25 mouse cellular contexts compared by ENCODE assay signal in genomic region chr4:139161076-139161475, GRCm38 (mm10).
"Had no signal": no experiment of that assay in that cellular context is flagged by ENCODE, and none has a peak within 500 bp of the region (broad histone marks: within the 10 kb centered on the region; RNA-seq: fewer than 3 reads in every experiment).

No protein-coding gene starts in this region.

- ATAC-seq: hindbrain, postnatal 0 days; intestine, embryonic 16.5 days had no signal

- H3K9me3 ChIP-seq: heart, embryonic 13.5 days; heart, embryonic 15.5 days; hindbrain, embryonic 13.5 days; hindbrain, embryonic 15.5 days; limb, embryonic 10.5 days; limb, embryonic 12.5 days; liver, embryonic 13.5 days had no signal

- H3K4me2 ChIP-seq: heart, embryonic 11.5 days; heart, embryonic 13.5 days; heart, embryonic 15.5 days; hindbrain, embryonic 13.5 days; hindbrain, embryonic 15.5 days; limb, embryonic 12.5 days; liver, embryonic 11.5 days; liver, embryonic 13.5 days had no signal

- DNase-seq: gastrocnemius, postnatal 10 days; gastrocnemius, postnatal 25 days; heart, adult 18-20 months; heart, postnatal 14 days; heart, postnatal 36 days; kidney, adult 11 months; kidney, adult 2 months; kidney, adult 9 months; kidney, postnatal 14 days; kidney, postnatal 36 days; layer of hippocampus, adult 9-11 months; layer of hippocampus, postnatal 36 days; liver; liver, embryonic 13.5 days had no signal

- H3K9ac ChIP-seq: heart, embryonic 13.5 days; heart, embryonic 15.5 days; hindbrain, embryonic 13.5 days; hindbrain, embryonic 15.5 days; limb, embryonic 12.5 days; liver, embryonic 13.5 days had no signal

- H3K4me1 ChIP-seq: heart, embryonic 13.5 days; heart, embryonic 15.5 days; hindbrain, embryonic 13.5 days; hindbrain, embryonic 15.5 days; limb, embryonic 10.5 days; limb, embryonic 12.5 days; liver, embryonic 13.5 days had no signal

- H3K36me3 ChIP-seq: heart, embryonic 13.5 days; heart, embryonic 15.5 days; hindbrain, embryonic 13.5 days; hindbrain, embryonic 15.5 days; limb, embryonic 10.5 days; limb, embryonic 12.5 days; liver, embryonic 13.5 days had no signal

- H3K27me3 ChIP-seq: heart, embryonic 13.5 days; heart, embryonic 15.5 days; hindbrain, embryonic 13.5 days; hindbrain, embryonic 15.5 days; limb, embryonic 12.5 days; liver, embryonic 13.5 days had no signal

- H3K4me3 ChIP-seq: heart, embryonic 13.5 days; heart, embryonic 15.5 days; hindbrain, embryonic 13.5 days; hindbrain, embryonic 15.5 days; left cerebral cortex, adult 2 months; limb, embryonic 10.5 days; limb, embryonic 12.5 days; liver, embryonic 13.5 days had no signal

- H3K27ac ChIP-seq: heart, embryonic 13.5 days; heart, embryonic 15.5 days; hindbrain, embryonic 13.5 days; hindbrain, embryonic 15.5 days; hindbrain, postnatal 0 days; left cerebral cortex, adult 2 months; limb, embryonic 10.5 days; limb, embryonic 12.5 days; liver, embryonic 13.5 days had no signal
